Mouse (Mus musculus): ENCODE measurements around the gene Fam129b. TPM values are rescaled to one million over a fixed set of nuclear protein-coding genes. Genes with fewer than 3 reads are reported as not detected.

Gene Fam129b
- total RNA-seq, 1 experiment: 90.0 TPM

GRCm38 (mm10) chr2:32838147-32838884 is 37.6 kb upstream of the Fam129b start:
- H3K4me1 ChIP-seq (ENCODE audit: control insufficient read depth in 2 of 2, insufficient read depth in 2 of 2, low read length in 2 of 2, poor library complexity in 1 of 2): peaks cover 0 to 11% of the 10 kb centered on the region in 2 experiments; a peak in 2 of 4 replicates
- H3K36me3 ChIP-seq (ENCODE audit: control insufficient read depth, insufficient read depth, low read length, poor library complexity, severe bottlenecking): peaks cover 2% of the 10 kb centered on the region; the same call in 1 of the 2 replicates
- no peak overlapping the region for H3K9ac ChIP-seq (ENCODE audit: insufficient read depth, low read depth, low read length, poor library complexity, severe bottlenecking)
- no peak overlapping the region for H3K4me3 ChIP-seq (ENCODE audit: insufficient read depth in 1 of 2, low read depth in 1 of 2, low read length in 2 of 2, poor library complexity in 1 of 2, severe bottlenecking in 1 of 2)
- no peaks in the 10 kb centered on the region for H3K9me3 ChIP-seq (ENCODE audit: control insufficient read depth, insufficient read depth, low read depth, low read length)
- no peak for TF ChIP-seq HCFC1 (IDR thresholded peaks at IDR 0.05; ENCODE audit: borderline replicate concordance, insufficient read depth, low read length)
- no peak for TF ChIP-seq ZNF384 (IDR thresholded peaks at IDR 0.05; ENCODE audit: low read depth, low read length)
- no peak for TF ChIP-seq MAFK (IDR thresholded peaks at IDR 0.05; ENCODE audit: insufficient read depth, low read depth, low read length)
- TF ChIP-seq CHD2 (IDR thresholded peaks at IDR 0.05; ENCODE audit: low read depth, low read length): no peak
- no peak for TF ChIP-seq ZC3H11A (IDR thresholded peaks at IDR 0.05; ENCODE audit: borderline replicate concordance, low read depth, low read length)
- no peak for DNase-seq (ENCODE audit: low read depth, low spot score)
- in situ Hi-C loops (cut with MboI; ENCODE audit: low sequenced_read_pairs in 2 of 2, unreplicated experiment in 2 of 2): no loop called here
- H3K27ac ChIP-seq (ENCODE audit: insufficient read depth, low read depth, low read length, poor library complexity, severe bottlenecking): no peak overlapping the region

- in situ Hi-C loops (cut with MboI; ENCODE audit: low sequenced_read_pairs in 2 of 2, unreplicated experiment in 2 of 2): no loop called here
- no peak overlapping the region for H3K4me3 ChIP-seq (ENCODE audit: insufficient read depth in 1 of 2, low read depth in 1 of 2, low read length in 2 of 2, poor library complexity in 1 of 2, severe bottlenecking in 1 of 2)
- no peak overlapping the region for H3K27ac ChIP-seq (ENCODE audit: insufficient read depth, low read depth, low read length, poor library complexity, severe bottlenecking)
- no peak overlapping the region for H3K9ac ChIP-seq (ENCODE audit: insufficient read depth, low read depth, low read length, poor library complexity, severe bottlenecking)
- H3K36me3 ChIP-seq (ENCODE audit: control insufficient read depth, insufficient read depth, low read length, poor library complexity, severe bottlenecking): peaks cover 2% of the 10 kb centered on the region; the same call in 1 of the 2 replicates
- TF ChIP-seq ZNF384 (IDR thresholded peaks at IDR 0.05; ENCODE audit: low read depth, low read length) (no peak), MAFK (IDR thresholded peaks at IDR 0.05; ENCODE audit: insufficient read depth, low read depth, low read length) (no peak), HCFC1 (IDR thresholded peaks at IDR 0.05; ENCODE audit: borderline replicate concordance, insufficient read depth, low read length) (no peak), ZC3H11A (IDR thresholded peaks at IDR 0.05; ENCODE audit: borderline replicate concordance, low read depth, low read length) (no peak), CHD2 (IDR thresholded peaks at IDR 0.05; ENCODE audit: low read depth, low read length) (no peak)
- H3K9me3 ChIP-seq (ENCODE audit: control insufficient read depth, insufficient read depth, low read depth, low read length): no peaks in the 10 kb centered on the region
- DNase-seq (ENCODE audit: low read depth, low spot score): no peak
- H3K4me1 ChIP-seq (ENCODE audit: control insufficient read depth in 2 of 2, insufficient read depth in 2 of 2, low read length in 2 of 2, poor library complexity in 1 of 2): peaks cover 0 to 12% of the 10 kb centered on the region in 2 experiments; a peak in 2 of 4 replicates
Measured at GRCm38 (mm10) chr2:32839261-32839660, 36.7 kb upstream of the Fam129b start.

- H3K4me1 ChIP-seq (ENCODE audit: control insufficient read depth in 2 of 2, insufficient read depth in 2 of 2, low read length in 2 of 2, poor library complexity in 1 of 2): peaks cover 3 to 8% of the 10 kb centered on the region in 2 experiments; a peak in 2 of 4 replicates
- TF ChIP-seq ZNF384 (IDR thresholded peaks at IDR 0.05; ENCODE audit: low read depth, low read length) (no peak), ZC3H11A (IDR thresholded peaks at IDR 0.05; ENCODE audit: borderline replicate concordance, low read depth, low read length) (no peak), HCFC1 (IDR thresholded peaks at IDR 0.05; ENCODE audit: borderline replicate concordance, insufficient read depth, low read length) (no peak), CHD2 (IDR thresholded peaks at IDR 0.05; ENCODE audit: low read depth, low read length) (no peak), MAFK (IDR thresholded peaks at IDR 0.05; ENCODE audit: insufficient read depth, low read depth, low read length) (no peak)
- H3K36me3 ChIP-seq (ENCODE audit: control insufficient read depth, insufficient read depth, low read length, poor library complexity, severe bottlenecking): peaks cover 2% of the 10 kb centered on the region; the same call in 1 of the 2 replicates
- H3K27ac ChIP-seq (ENCODE audit: insufficient read depth, low read depth, low read length, poor library complexity, severe bottlenecking): no peak overlapping the region
- no peak for DNase-seq (ENCODE audit: low read depth, low spot score)
- no peak overlapping the region for H3K9ac ChIP-seq (ENCODE audit: insufficient read depth, low read depth, low read length, poor library complexity, severe bottlenecking)
- H3K4me3 ChIP-seq (ENCODE audit: insufficient read depth in 1 of 2, low read depth in 1 of 2, low read length in 2 of 2, poor library complexity in 1 of 2, severe bottlenecking in 1 of 2): no peak overlapping the region
- in situ Hi-C loops (cut with MboI; ENCODE audit: low sequenced_read_pairs in 2 of 2, unreplicated experiment in 2 of 2): no loop called here
- H3K9me3 ChIP-seq (ENCODE audit: control insufficient read depth, insufficient read depth, low read depth, low read length): no peaks in the 10 kb centered on the region
Measured at GRCm38 (mm10) chr2:32841099-32841498, 34.8 kb upstream of the Fam129b start.

GRCm38 (mm10) chr2:32842558-32842957 is 33.4 kb upstream of the Fam129b start:
- in situ Hi-C loops (cut with MboI; ENCODE audit: low sequenced_read_pairs in 2 of 2, unreplicated experiment in 2 of 2): no loop called here
- TF ChIP-seq ZNF384 (IDR thresholded peaks at IDR 0.05; ENCODE audit: low read depth, low read length) (no peak), CHD2 (IDR thresholded peaks at IDR 0.05; ENCODE audit: low read depth, low read length) (no peak), MAFK (IDR thresholded peaks at IDR 0.05; ENCODE audit: insufficient read depth, low read depth, low read length) (no peak), HCFC1 (IDR thresholded peaks at IDR 0.05; ENCODE audit: borderline replicate concordance, insufficient read depth, low read length) (no peak), ZC3H11A (IDR thresholded peaks at IDR 0.05; ENCODE audit: borderline replicate concordance, low read depth, low read length) (0 out of 2 replicates have a peak, but pooled peaks have one; percentile 20)
- DNase-seq (ENCODE audit: low read depth, low spot score): no peak
- Histone ChIP-seq H3K4me1 (ENCODE audit: control insufficient read depth in 2 of 2, insufficient read depth in 2 of 2, low read length in 2 of 2, poor library complexity in 1 of 2) (peaks cover 3 to 8% of the 10 kb centered on the region in 2 experiments; a peak in 2 of 4 replicates), H3K9me3 (ENCODE audit: control insufficient read depth, insufficient read depth, low read depth, low read length) (no peaks in the 10 kb centered on the region), H3K27ac (ENCODE audit: insufficient read depth, low read depth, low read length, poor library complexity, severe bottlenecking) (no peak overlapping the region), H3K36me3 (ENCODE audit: control insufficient read depth, insufficient read depth, low read length, poor library complexity, severe bottlenecking) (peaks cover 2% of the 10 kb centered on the region; the same call in 1 of the 2 replicates), H3K4me3 (ENCODE audit: insufficient read depth in 1 of 2, low read depth in 1 of 2, low read length in 2 of 2, poor library complexity in 1 of 2, severe bottlenecking in 1 of 2) (no peak overlapping the region), H3K9ac (ENCODE audit: insufficient read depth, low read depth, low read length, poor library complexity, severe bottlenecking) (no peak overlapping the region)
